Mouse (Mus musculus): ENCODE results near the gene Olfml2b.
A peak's percentile ranks its signal among the peaks of the same experiment; 100 is the strongest.

Olfml2b gene

GRCm38 (mm10) chr1:170647381-170647780, 3.0 kb downstream of the Olfml2b start:
- DNase-seq = no peak

GRCm38 (mm10) chr1:170647971-170648514, 3.7 kb downstream of the Olfml2b start:
- no peak for DNase-seq

GRCm38 (mm10) chr1:170651046-170651723, 6.9 kb downstream of the Olfml2b start:
- peak; percentile 22 for DNase-seq

- DNase-seq = no peak
These were observed 7.8 kb downstream of the Olfml2b start for GRCm38 (mm10) chr1:170651989-170652740.

- no peak for DNase-seq
These were observed 11.1 kb downstream of the Olfml2b start for GRCm38 (mm10) chr1:170655280-170655917.

- no peak for DNase-seq
These were observed 12.3 kb downstream of the Olfml2b start for GRCm38 (mm10) chr1:170656518-170657227.

GRCm38 (mm10) chr1:170657228-170657521, 12.8 kb downstream of the Olfml2b start:
- no peak for DNase-seq

GRCm38 (mm10) chr1:170657643-170658314, 13.4 kb downstream of the Olfml2b start:
- no peak for DNase-seq

- no peak for DNase-seq
These were observed 14.9 kb downstream of the Olfml2b start for GRCm38 (mm10) chr1:170659260-170659659.

GRCm38 (mm10) chr1:170664620-170665185, 20.4 kb downstream of the Olfml2b start:
- no peak for DNase-seq

GRCm38 (mm10) chr1:170665200-170665599, 20.9 kb downstream of the Olfml2b start:
- DNase-seq = no peak

- DNase-seq = no peak
These were observed 29.9 kb downstream of the Olfml2b start for GRCm38 (mm10) chr1:170674184-170674775.

- no peak for DNase-seq
These were observed 33.3 kb downstream of the Olfml2b start for GRCm38 (mm10) chr1:170677681-170678080.

GRCm38 (mm10) chr1:170678861-170679260, 34.5 kb downstream of the Olfml2b start:
- DNase-seq = no peak

GRCm38 (mm10) chr1:170679624-170680023, 35.3 kb downstream of the Olfml2b start:
- no peak for DNase-seq

- no peak for DNase-seq
These were observed 39.5 kb downstream of the Olfml2b start for GRCm38 (mm10) chr1:170683863-170684262.

GRCm38 (mm10) chr1:170689773-170690172, 45.4 kb downstream of the Olfml2b start:
- no peak for DNase-seq

- no peak for DNase-seq
These were observed 47.0 kb downstream of the Olfml2b start for GRCm38 (mm10) chr1:170691301-170691700.

GRCm38 (mm10) chr1:170694821-170695291, 50.5 kb downstream of the Olfml2b start:
- DNase-seq = peak; percentile 75

GRCm38 (mm10) chr1:170695326-170695725, 51.0 kb downstream of the Olfml2b start:
- peak; percentile 48 for DNase-seq

GRCm38 (mm10) chr1:170696996-170697395, 52.7 kb downstream of the Olfml2b start:
- peak; percentile 20 for DNase-seq

All from kidney, adult 9 months (tissue).